Mouse (Mus musculus) cerebellum, adult 8-10 months (tissue): ENCODE data around the gene Slc25a29.

Experiments
- DNase-seq: peaks from one replicate; pipeline ENCODE4 v3.0.0; 2022

The Slc25a29 gene

DNA sequence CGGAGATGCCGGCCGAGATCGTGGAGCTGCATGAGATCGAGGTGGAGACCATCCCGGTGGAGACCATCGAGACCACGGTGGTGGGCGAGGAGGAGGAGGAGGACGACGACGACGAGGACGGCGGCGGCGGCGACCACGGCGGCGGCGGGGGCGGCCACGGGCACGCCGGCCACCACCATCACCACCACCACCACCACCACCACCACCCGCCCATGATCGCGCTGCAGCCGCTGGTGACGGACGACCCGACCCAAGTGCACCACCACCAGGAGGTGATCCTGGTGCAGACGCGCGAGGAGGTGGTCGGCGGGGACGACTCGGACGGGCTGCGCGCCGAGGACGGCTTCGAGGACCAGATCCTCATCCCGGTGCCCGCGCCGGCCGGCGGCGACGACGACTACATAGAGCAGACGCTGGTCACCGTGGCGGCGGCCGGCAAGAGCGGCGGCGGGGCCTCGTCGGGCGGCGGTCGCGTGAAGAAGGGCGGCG lies 42.2 kb downstream of the Slc25a29 start:
- peak; percentile 59 for DNase-seq

DNA sequence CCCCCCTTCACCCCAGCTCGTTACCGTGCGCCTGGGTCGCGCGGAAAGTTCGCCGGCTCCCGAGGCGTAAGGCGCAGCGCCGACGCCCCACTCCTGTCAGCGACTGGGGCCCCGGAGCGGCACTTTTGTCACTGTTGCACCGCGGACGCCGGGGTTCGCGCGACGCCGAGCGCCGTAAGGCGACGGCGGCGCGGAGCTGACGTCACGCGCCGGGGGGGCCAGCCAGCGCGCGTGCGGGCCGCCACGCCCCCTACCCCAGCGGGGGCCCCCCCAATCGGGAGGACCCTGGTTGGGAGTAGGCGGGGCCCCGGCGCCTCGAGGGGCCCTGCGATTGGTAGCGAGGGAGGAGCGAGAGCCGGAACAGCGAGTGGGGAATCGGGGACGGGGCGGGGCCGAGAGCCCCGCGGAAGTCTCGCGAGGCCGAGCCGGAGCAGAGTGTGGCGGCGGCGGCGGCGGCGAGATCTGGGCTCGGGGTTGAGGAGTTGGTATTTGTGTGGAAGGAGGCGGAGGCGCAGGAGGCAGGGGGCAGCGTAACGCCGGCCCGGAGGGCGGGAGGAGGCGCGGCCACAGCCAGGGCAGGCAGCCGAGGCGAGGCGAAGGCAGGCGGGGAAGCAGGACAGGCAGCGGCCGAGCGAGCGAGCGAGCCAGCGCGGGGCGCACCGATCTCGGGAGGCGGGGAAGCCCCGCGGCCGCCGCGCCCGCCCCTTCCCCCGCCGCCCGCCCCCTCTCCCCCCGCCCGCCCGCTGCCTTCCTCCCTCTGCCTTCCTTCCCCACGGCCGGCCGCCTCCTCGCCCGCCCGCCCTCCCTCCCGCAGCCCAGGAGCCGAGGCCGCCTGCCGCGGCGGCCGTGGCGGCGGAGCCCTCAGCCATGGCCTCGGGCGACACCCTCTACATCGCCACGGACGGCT lies 42.9 kb downstream of the Slc25a29 start, which contains the start of gene Yy1:
TSS of gene Yy1 (plus strand) at position 428 of the 907 bp plus-strand sequence.
- peak; percentile 98 for DNase-seq

DNA sequence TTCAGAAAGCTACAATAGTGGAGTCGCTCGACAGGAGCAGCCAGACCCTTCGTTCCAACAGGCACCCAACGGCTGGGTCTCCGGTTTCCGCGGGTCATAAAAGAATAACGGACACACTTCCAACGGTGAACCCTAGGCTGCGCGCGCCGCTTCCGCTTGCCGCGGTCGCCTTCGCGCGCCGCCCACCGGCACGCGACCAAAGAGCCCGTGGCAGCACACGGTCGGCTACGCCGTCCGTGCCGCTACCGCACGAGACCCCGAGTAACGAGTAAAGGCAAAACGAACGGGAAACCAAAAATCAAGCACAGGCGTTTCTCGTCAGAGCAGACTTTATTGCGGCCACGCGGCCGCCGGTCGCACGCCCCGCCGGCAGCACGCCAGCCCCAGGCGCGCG lies 43.5 kb downstream of the Slc25a29 start:
- DNase-seq = peak; percentile 77

DNA sequence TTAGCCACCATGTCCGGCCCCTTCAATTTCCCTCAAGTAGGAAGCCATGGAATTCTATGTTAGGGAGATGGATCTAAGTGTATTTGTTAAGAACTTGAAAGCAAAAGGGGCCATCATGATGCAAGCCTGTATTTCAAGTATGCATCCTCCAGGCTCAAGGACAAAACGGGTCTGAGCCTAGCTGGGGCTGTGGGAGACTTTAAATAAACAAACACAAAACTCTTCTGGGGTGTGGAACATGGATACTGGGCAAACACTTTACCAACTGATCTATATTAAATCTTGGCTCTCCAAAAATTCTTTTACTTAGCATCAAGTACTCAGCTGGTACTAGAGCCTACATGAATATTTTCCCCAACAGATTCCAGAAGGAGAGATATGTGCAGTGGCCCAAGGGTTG lies 48.4 kb downstream of the Slc25a29 start:
- no peak for DNase-seq

DNA sequence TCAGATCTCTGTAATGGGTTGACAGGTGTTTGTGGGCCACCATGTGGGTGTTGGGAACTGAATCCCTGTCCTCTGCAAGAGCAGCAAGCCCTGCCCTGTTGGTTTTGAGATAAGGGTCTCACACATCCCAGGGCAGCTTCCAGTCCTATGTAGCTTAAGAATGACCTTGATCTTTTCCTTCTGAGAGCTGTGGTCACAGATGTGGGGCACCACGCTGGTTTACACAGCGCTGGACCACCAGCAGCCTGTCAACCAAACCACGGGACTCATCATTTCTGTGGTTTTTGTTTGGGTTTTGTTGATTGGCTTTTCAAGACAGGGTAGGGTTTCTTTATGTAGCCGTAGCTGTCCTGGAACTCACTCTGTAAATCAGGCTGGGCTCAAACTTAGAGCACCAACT lies 50.5 kb downstream of the Slc25a29 start:
- no peak for DNase-seq

DNA sequence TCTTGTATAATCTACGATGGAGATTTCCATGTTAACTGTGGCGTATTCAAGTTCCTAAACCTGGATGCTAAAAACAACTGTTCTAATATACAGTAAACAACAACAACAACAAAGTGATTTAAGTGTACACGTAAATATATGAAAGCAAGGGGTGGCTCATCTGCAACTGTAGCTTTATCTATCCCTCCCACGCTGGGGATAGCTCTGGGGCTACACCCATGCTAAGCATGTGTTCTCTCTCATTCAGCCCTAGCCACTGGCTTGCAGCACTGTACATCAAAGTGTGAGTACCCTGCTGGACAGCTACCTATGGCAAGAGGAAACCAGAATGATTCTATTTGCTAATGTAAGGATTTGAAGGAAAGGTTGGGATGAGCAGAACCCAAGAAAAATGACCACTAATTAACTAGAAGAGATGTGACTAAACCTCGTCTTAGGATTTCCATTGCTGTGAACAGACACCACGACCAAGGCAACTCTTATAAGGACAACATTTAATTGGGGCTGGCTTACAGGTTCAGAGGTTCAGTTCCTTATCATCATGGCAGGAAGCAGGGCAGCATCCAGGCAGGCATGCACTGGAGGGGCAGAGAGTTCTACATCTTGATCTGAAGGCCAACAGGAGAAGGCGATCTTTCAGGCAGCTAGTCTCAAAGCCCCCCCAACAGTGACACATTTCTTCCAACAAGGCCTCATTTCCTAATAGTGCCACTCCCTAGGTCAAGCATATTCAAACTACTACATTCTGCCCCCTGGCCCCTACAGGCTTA lies 55.4 kb downstream of the Slc25a29 start:
- DNase-seq = no peak
